Mouse (Mus musculus) kidney, postnatal 0 days (tissue): ENCODE data around the gene Cblc. TPM values are rescaled to one million over a fixed set of nuclear protein-coding genes. Genes with fewer than 3 reads are reported as not detected.
A peak's percentile ranks its signal among the peaks of the same experiment; 100 is the strongest.

Experiments used
- ATAC-seq: fragments of 200-750 bp; cut with Nextera tagmentation; replicated peaks from 2 replicates; pipeline ENCODE4 v1.8.0; 2017; ENCODE audit warnings: low read depth, moderate number of reproducible peaks, moderate TSS enrichment, moderate library complexity; ENCODE audit not compliant: low FRiP score
- DNase-seq: peaks from one replicate; pipeline ENCODE4 v3.0.0-alpha.2; 2016; ENCODE audit warnings: low spot score
- H3K27ac ChIP-seq: fragments of 300-500 bp; sonication (generic); 2 replicates; pipeline ENCODE4 v1.5.1; 2014; ENCODE audit warnings: mild to moderate bottlenecking
- H3K27me3 ChIP-seq: fragments of 300-500 bp; sonication (generic); 2 replicates; pipeline ENCODE4 v1.6.1; 2014; ENCODE audit warnings: low read length, mixed read lengths; ENCODE audit not compliant: insufficient read depth
- H3K36me3 ChIP-seq: fragments of 300-500 bp; sonication (generic); 2 replicates; pipeline ENCODE4 v1.6.1; 2014; ENCODE audit warnings: low read length, mixed read lengths; ENCODE audit not compliant: insufficient read depth
- H3K4me1 ChIP-seq: fragments of 300-500 bp; sonication (generic); replicated peaks from 2 replicates; pipeline ENCODE4 v1.6.1; 2014; ENCODE audit warnings: antibody characterized with exemption, low read length, mixed read lengths; ENCODE audit not compliant: insufficient read depth
- H3K4me2 ChIP-seq: fragments of 300-500 bp; sonication (generic); 2 replicates; pipeline ENCODE4 v1.6.1; 2014; ENCODE audit warnings: mild to moderate bottlenecking, low read length, moderate library complexity, mixed read lengths
- H3K4me3 ChIP-seq: fragments of 300-500 bp; sonication (generic); replicated peaks from 2 replicates; pipeline ENCODE4 v1.5.1; 2014; ENCODE audit warnings: low read depth, low read length
- H3K9ac ChIP-seq: fragments of 300-500 bp; sonication (generic); 2 replicates; pipeline ENCODE4 v1.6.1; 2014; ENCODE audit warnings: low read depth, low read length
- H3K9me3 ChIP-seq: fragments of 300-500 bp; sonication (generic); replicated peaks from 2 replicates; pipeline ENCODE4 v1.6.1; 2016; ENCODE audit warnings: low read length, inconsistent platforms, mixed read lengths
- CTCF ChIP-seq: IDR thresholded peaks from 2 replicates; pipeline ENCODE4 v1.5.1; 2016; ENCODE audit warnings: antibody characterized with exemption, low read depth, mild to moderate bottlenecking, moderate library complexity
- WGBS: fragments of 180-500 bp; shearing (Covaris S2); extraction: QIAGEN DNeasy Blood & Tissue Kit; methylation state at CpG from one replicate; pipeline ENCODE4 v1.1.7; 2014; 5-methylcytosine and 5-hydroxymethylcytosine counted together
- polyA plus RNA-seq: library from polyadenylated mRNA; unstranded; fragments of >200 nt; fragmentation: Nextera tagmentation; extraction: Ambion mirVana; gene quantifications from 2 replicates; pipeline ENCODE4 v1.2.1, GENCODE M21; 2015

Gene Cblc
- polyA plus RNA-seq, 1 experiment from 2014 or later, result 14.6 TPM

GRCm38 (mm10) chr7:19742468-19742867, 54.1 kb downstream of the Cblc start:
- 40% methylated on average over 5 of the region's 5 CpGs for WGBS
- H3K9me3 ChIP-seq, result no peaks in the 10 kb centered on the region
- DNase-seq (no peak), ATAC-seq (no peak)
- H3K4me3 ChIP-seq, result no peak overlapping the region
- no peak for TF ChIP-seq CTCF
- H3K27ac ChIP-seq, result no peak overlapping the region
- peaks cover 33% of the 10 kb centered on the region for H3K4me1 ChIP-seq
- no peak overlapping the region for H3K9ac ChIP-seq
- no peaks in the 10 kb centered on the region for H3K27me3 ChIP-seq
- peaks cover 14% of the 10 kb centered on the region; the same call in 1 of the 2 replicates for H3K36me3 ChIP-seq
- H3K4me2 ChIP-seq, result no peak overlapping the region

GRCm38 (mm10) chr7:19741329-19742031, 55.1 kb downstream of the Cblc start:
- Histone ChIP-seq H3K9me3 (no peaks in the 10 kb centered on the region), H3K4me2 (no peak overlapping the region), H3K4me3 (no peak overlapping the region), H3K27me3 (no peaks in the 10 kb centered on the region), H3K27ac (peak overlapping the region; percentile 60), H3K36me3 (peaks cover 20% of the 10 kb centered on the region), H3K9ac (no peak overlapping the region), H3K4me1 (peaks cover 24% of the 10 kb centered on the region)
- 15% methylated on average over 8 of the region's 8 CpGs for WGBS
- DNase-seq (peak; percentile 82), ATAC-seq (peak; percentile 44; the same call in 1 of the 2 replicates)
- no peak for TF ChIP-seq CTCF

GRCm38 (mm10) chr7:19740269-19740668, 56.3 kb downstream of the Cblc start:
- ATAC-seq, result no peak
- H3K4me3 ChIP-seq, result no peak overlapping the region
- no peaks in the 10 kb centered on the region for H3K27me3 ChIP-seq
- no peaks in the 10 kb centered on the region for H3K9me3 ChIP-seq
- H3K4me2 ChIP-seq, result no peak overlapping the region
- no peak for DNase-seq
- H3K4me1 ChIP-seq, result peaks cover 19% of the 10 kb centered on the region; the same call in 1 of the 2 replicates
- H3K36me3 ChIP-seq, result peaks cover 28% of the 10 kb centered on the region
- TF ChIP-seq CTCF, result peak; percentile 43; the same call in 1 of the 2 replicates
- WGBS, result 92% methylated on average over 11 of the region's 11 CpGs
- no peak overlapping the region for H3K9ac ChIP-seq
- no peak overlapping the region for H3K27ac ChIP-seq

GRCm38 (mm10) chr7:19738771-19739170, 57.8 kb downstream of the Cblc start:
- Histone ChIP-seq H3K27me3 (no peaks in the 10 kb centered on the region), H3K4me1 (0 out of 2 replicates have a peak, but pooled peaks cover 12% of the 10 kb centered on the region), H3K4me2 (no peak overlapping the region), H3K27ac (no peak overlapping the region), H3K4me3 (no peak overlapping the region), H3K9ac (no peak overlapping the region), H3K9me3 (no peaks in the 10 kb centered on the region), H3K36me3 (peaks cover 39% of the 10 kb centered on the region)
- ATAC-seq (no peak), DNase-seq (peak; percentile 33)
- peak; percentile 57; the same call in 1 of the 2 replicates for TF ChIP-seq CTCF
- 89% methylated on average over 3 of the region's 3 CpGs for WGBS

- 0 out of 2 replicates have a peak overlapping the region, but pooled peaks have one; percentile 36 for H3K27ac ChIP-seq
- ATAC-seq, result no peak
- no peak for DNase-seq
- no peaks in the 10 kb centered on the region for H3K27me3 ChIP-seq
- H3K4me3 ChIP-seq, result no peak overlapping the region
- 71% methylated on average over 16 of the region's 16 CpGs for WGBS
- no peak overlapping the region for H3K9ac ChIP-seq
- no peaks in the 10 kb centered on the region for H3K9me3 ChIP-seq
- H3K4me2 ChIP-seq, result no peak overlapping the region
- peaks cover 51% of the 10 kb centered on the region for H3K36me3 ChIP-seq
- 0 out of 2 replicates have a peak, but pooled peaks cover 5% of the 10 kb centered on the region for H3K4me1 ChIP-seq
- no peak for TF ChIP-seq CTCF
Observed at GRCm38 (mm10) chr7:19736389-19737057, 60.1 kb downstream of the Cblc start.

- Histone ChIP-seq H3K27ac (no peak overlapping the region), H3K27me3 (no peaks in the 10 kb centered on the region), H3K4me2 (no peak overlapping the region), H3K36me3 (peaks cover 72% of the 10 kb centered on the region), H3K4me3 (no peak overlapping the region), H3K4me1 (no peaks in the 10 kb centered on the region), H3K9ac (no peak overlapping the region), H3K9me3 (no peaks in the 10 kb centered on the region)
- DNase-seq (no peak), ATAC-seq (no peak)
- no peak for TF ChIP-seq CTCF
- WGBS, result 78% methylated on average over 10 of the region's 10 CpGs
Observed at GRCm38 (mm10) chr7:19734178-19734666, 62.4 kb downstream of the Cblc start.

Other genes with a start within 250 kb of the Cblc start
- 15.3 and 17.1 TPM in 2 replicates for gene Ppp1r37, start 233.7 kb downstream of the Cblc start, polyA plus RNA-seq
- gene Zfp296, start 219.5 kb downstream of the Cblc start, polyA plus RNA-seq, result 0.17 and 0.34 TPM in 2 replicates
- gene Gemin7, start 219.2 kb downstream of the Cblc start, polyA plus RNA-seq, result 164 and 167 TPM in 2 replicates
- 33.5 and 35.1 TPM in 2 replicates for gene Clasrp, start 192.3 kb downstream of the Cblc start, polyA plus RNA-seq
- 9.3 and 10.6 TPM in 2 replicates for gene Relb, start 167.4 kb downstream of the Cblc start, polyA plus RNA-seq
- 96.9 and 97.8 TPM in 2 replicates for gene Clptm1, start 131.8 kb downstream of the Cblc start, polyA plus RNA-seq
- 1.8 and 2.4 TPM in 2 replicates for gene Apoc2, start 118.9 kb downstream of the Cblc start, polyA plus RNA-seq
- 0.79 TPM in 1 of 2 replicates, not detected in the other for gene Gm44805, start 115.4 kb downstream of the Cblc start, polyA plus RNA-seq
- 0.26 and 0.60 TPM in 2 replicates for gene Apoc4, start 115.3 kb downstream of the Cblc start, polyA plus RNA-seq
- gene Apoc1, start 104.1 kb downstream of the Cblc start, polyA plus RNA-seq, result 37.1 and 48.4 TPM in 2 replicates
- 511 and 585 TPM in 2 replicates for gene Apoe, start 97.6 kb downstream of the Cblc start, polyA plus RNA-seq
- 163 and 167 TPM in 2 replicates for gene Tomm40, start 81.4 kb downstream of the Cblc start, polyA plus RNA-seq
- gene Nectin2, start 46.3 kb downstream of the Cblc start, polyA plus RNA-seq, result 112 and 114 TPM in 2 replicates
- 378 and 394 TPM in 2 replicates for gene Bcam, start 25.8 kb downstream of the Cblc start, polyA plus RNA-seq
- 3.5 and 3.8 TPM in 2 replicates for gene Bcl3, start 26.0 kb upstream of the Cblc start, polyA plus RNA-seq
- gene Gm19345, start 55.2 kb upstream of the Cblc start, polyA plus RNA-seq, result not detected in 2 replicates
- not detected in 2 replicates for gene Ceacam16, start 64.5 kb upstream of the Cblc start, polyA plus RNA-seq
- gene Ceacam19, start 91.2 kb upstream of the Cblc start, polyA plus RNA-seq, result 0.08 and 0.13 TPM in 2 replicates
- gene Pvr, start 124.4 kb upstream of the Cblc start, polyA plus RNA-seq, result 7.3 and 7.8 TPM in 2 replicates
- gene Igsf23, start 153.9 kb upstream of the Cblc start, polyA plus RNA-seq, result 0.10 and 0.13 TPM in 2 replicates
- gene Ceacam20, start 168.6 kb upstream of the Cblc start, polyA plus RNA-seq, result not detected in 2 replicates
- not detected in 2 replicates for gene Nlrp9b, start 194.7 kb upstream of the Cblc start, polyA plus RNA-seq